Mouse (Mus musculus) forebrain, embryonic 16.5 days (tissue): ENCODE results near the gene Foxf1. TPM values are rescaled to one million over a fixed set of nuclear protein-coding genes. Genes with fewer than 3 reads are reported as not detected.

Source experiments
- ATAC-seq: fragments of 200-750 bp; cut with Nextera tagmentation; 2 replicates; pipeline ENCODE4 v1.8.0; 2017; ENCODE audit warnings: mild to moderate bottlenecking, moderate library complexity
- H3K27ac ChIP-seq: fragments of 300-500 bp; sonication (generic); 2 replicates; pipeline ENCODE4 v1.5.1; 2014; ENCODE audit warnings: low read length, control low read depth
- H3K27me3 ChIP-seq: fragments of 300-500 bp; sonication (generic); replicated peaks from 2 replicates; pipeline ENCODE4 v1.6.1; 2014; ENCODE audit warnings: low read length; ENCODE audit not compliant: control insufficient read depth, insufficient read depth
- H3K36me3 ChIP-seq: fragments of 300-500 bp; sonication (generic); 2 replicates; pipeline ENCODE4 v1.6.1; 2014; ENCODE audit not compliant: control insufficient read depth, insufficient read depth
- H3K4me1 ChIP-seq: fragments of 300-500 bp; sonication (generic); replicated peaks from 2 replicates; pipeline ENCODE4 v1.6.1; 2014; ENCODE audit warnings: low read length; ENCODE audit not compliant: control insufficient read depth, insufficient read depth
- H3K4me2 ChIP-seq: fragments of 300-500 bp; sonication (generic); 2 replicates; pipeline ENCODE4 v1.6.1; 2014; ENCODE audit warnings: mild to moderate bottlenecking, low read length, control low read depth
- H3K4me3 ChIP-seq: fragments of 300-500 bp; sonication (generic); replicated peaks from 2 replicates; pipeline ENCODE4 v1.5.1; 2014; ENCODE audit warnings: mild to moderate bottlenecking, low read length, control low read depth
- H3K9ac ChIP-seq: fragments of 300-500 bp; sonication (generic); replicated peaks from 2 replicates; pipeline ENCODE4 v1.6.1; 2014; ENCODE audit warnings: low read depth, low read length, control low read depth
- H3K9me3 ChIP-seq: fragments of 300-500 bp; sonication (generic); 2 replicates; pipeline ENCODE4 v1.6.1; 2016; ENCODE audit warnings: low read length; ENCODE audit not compliant: control insufficient read depth
- WGBS: fragments of 180-500 bp; shearing (Covaris S2); extraction: QIAGEN DNeasy Blood & Tissue Kit; methylation state at CpG from one replicate; pipeline ENCODE4 v1.1.7; 2014; 5-methylcytosine and 5-hydroxymethylcytosine counted together
- microRNA-seq: library from miRNA; unstranded; fragments of <30 nt; microRNA quantifications from one replicate; pipeline ENCODE4, GENCODE M21; 2017
- polyA plus RNA-seq: library from polyadenylated mRNA; unstranded; fragments of >200 nt; fragmentation: Nextera tagmentation; extraction: Ambion mirVana; gene quantifications from 2 replicates; pipeline ENCODE4 v1.2.1, GENCODE M21; 2015

Foxf1 gene
- polyA plus RNA-seq, 1 experiment from 2014 or later, result 0.91 TPM

DNA sequence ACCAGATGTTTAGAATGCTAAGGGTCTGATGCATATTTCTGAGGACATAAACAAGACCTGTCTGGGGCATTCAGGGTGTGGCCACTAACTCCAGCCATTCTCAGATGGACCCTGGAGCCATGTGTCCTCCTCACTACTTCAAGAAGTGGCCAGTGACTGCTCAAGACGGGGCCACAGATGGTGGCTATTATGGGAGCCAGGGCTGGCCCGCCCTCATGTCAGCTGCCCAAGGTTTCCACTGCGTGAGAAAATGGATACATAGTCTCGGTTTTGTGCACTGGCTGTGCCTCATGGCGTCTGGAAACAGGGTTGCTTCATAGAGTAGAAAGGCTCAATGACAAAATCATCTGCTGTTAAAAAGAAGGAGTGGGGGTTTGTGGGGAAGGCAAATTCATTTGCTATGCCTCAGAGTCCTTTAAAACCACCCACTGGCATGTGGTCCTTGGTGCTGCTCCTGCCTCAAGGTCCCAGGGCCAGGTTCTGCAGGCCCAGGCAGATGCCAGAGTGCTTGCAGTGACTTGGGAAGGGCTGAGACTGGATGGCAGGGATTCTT, 48.9 kb downstream of the Foxf1 start:
- no peak overlapping the region for H3K27ac ChIP-seq
- no peak overlapping the region for H3K4me2 ChIP-seq
- 75% methylated on average over 5 of the region's 5 CpGs for WGBS
- H3K4me1 ChIP-seq, result peaks cover 13% of the 10 kb centered on the region
- no peak overlapping the region for H3K9ac ChIP-seq
- no peak for ATAC-seq
- peaks cover 7% of the 10 kb centered on the region; the same call in 1 of the 2 replicates for H3K9me3 ChIP-seq
- H3K27me3 ChIP-seq, result peaks cover 39% of the 10 kb centered on the region
- no peak overlapping the region for H3K4me3 ChIP-seq
- H3K36me3 ChIP-seq, result no peaks in the 10 kb centered on the region

GRCm38 (mm10) chr8:121134102-121134501, 49.9 kb downstream of the Foxf1 start:
- Histone ChIP-seq H3K9me3 (peaks cover 7% of the 10 kb centered on the region; the same call in 1 of the 2 replicates), H3K27ac (no peak overlapping the region), H3K36me3 (no peaks in the 10 kb centered on the region), H3K4me1 (peaks cover 2% of the 10 kb centered on the region; the same call in 1 of the 2 replicates), H3K4me2 (no peak overlapping the region), H3K9ac (no peak overlapping the region), H3K4me3 (no peak overlapping the region), H3K27me3 (peaks cover 30% of the 10 kb centered on the region)
- 90% methylated on average over 10 of the region's 10 CpGs for WGBS
- no peak for ATAC-seq

- no peak for ATAC-seq
- 89% methylated on average over 11 of the region's 11 CpGs for WGBS
- Histone ChIP-seq H3K27me3 (peaks cover 25% of the 10 kb centered on the region), H3K4me1 (no peaks in the 10 kb centered on the region), H3K9me3 (peaks cover 7% of the 10 kb centered on the region; the same call in 1 of the 2 replicates), H3K4me3 (no peak overlapping the region), H3K27ac (no peak overlapping the region), H3K36me3 (no peaks in the 10 kb centered on the region), H3K4me2 (no peak overlapping the region), H3K9ac (no peak overlapping the region)
Observed at GRCm38 (mm10) chr8:121134512-121134911, 50.3 kb downstream of the Foxf1 start.

- H3K9me3 ChIP-seq, result peaks cover 7% of the 10 kb centered on the region; the same call in 1 of the 2 replicates
- 92% methylated on average over 6 of the region's 6 CpGs for WGBS
- H3K4me1 ChIP-seq, result no peaks in the 10 kb centered on the region
- H3K27ac ChIP-seq, result no peak overlapping the region
- no peak overlapping the region for H3K4me3 ChIP-seq
- H3K36me3 ChIP-seq, result no peaks in the 10 kb centered on the region
- ATAC-seq, result no peak
- H3K9ac ChIP-seq, result no peak overlapping the region
- H3K27me3 ChIP-seq, result peaks cover 5% of the 10 kb centered on the region
- no peak overlapping the region for H3K4me2 ChIP-seq
Observed at GRCm38 (mm10) chr8:121136856-121137255, 52.7 kb downstream of the Foxf1 start.

Small RNA genes within 50 kb of the gene (microRNA-seq; reads per million reads assigned to microRNA genes)
- gene Gm27530, result not detected

Other genes with a start within 250 kb of the Foxf1 start
- 51.8 and 60.0 TPM in 2 replicates for gene Mthfsd, start 24.0 kb downstream of the Foxf1 start, polyA plus RNA-seq
- 1.7 and 2.5 TPM in 2 replicates for gene Foxc2, start 31.8 kb downstream of the Foxf1 start, polyA plus RNA-seq
- gene Foxl1, start 43.6 kb downstream of the Foxf1 start, polyA plus RNA-seq, result 0.15 TPM in 1 of 2 replicates, not detected in the other